Mouse (Mus musculus) testis, adult 2 months (tissue): ENCODE results near the gene Slc7a4. TPM values are rescaled to one million over a fixed set of nuclear protein-coding genes. Genes with fewer than 3 reads are reported as not detected.
"Not testable (repeated sequence)": the region's sequence is repeated elsewhere in the genome, so short reads cannot be mapped to it uniquely, and the experiment has no call there.

Experiments
- H3K27ac ChIP-seq: fragments of 200-500 bp; 2 replicates; pipeline ENCODE4 v1.5.1; 2012; ENCODE audit warnings: low read depth, low read length; ENCODE audit not compliant: control insufficient read depth, insufficient read depth
- H3K27me3 ChIP-seq: fragments of 200-500 bp; 2 replicates; pipeline ENCODE4 v1.6.1; 2012; ENCODE audit warnings: mild to moderate bottlenecking, low read length, moderate library complexity; ENCODE audit not compliant: control insufficient read depth, insufficient read depth
- H3K36me3 ChIP-seq: fragments of 200-500 bp; 2 replicates; pipeline ENCODE4 v1.6.1; 2012; ENCODE audit warnings: mild to moderate bottlenecking, low read length; ENCODE audit not compliant: control insufficient read depth, insufficient read depth
- H3K4me1 ChIP-seq: fragments of 200-500 bp; 2 replicates; pipeline ENCODE4 v1.6.1; 2012; ENCODE audit warnings: low read length; ENCODE audit not compliant: control insufficient read depth, insufficient read depth
- H3K4me3 ChIP-seq: fragments of 200-500 bp; 2 replicates; pipeline ENCODE4 v1.5.1; 2012; ENCODE audit warnings: low read depth, mild to moderate bottlenecking, low read length, moderate library complexity, mixed read lengths; ENCODE audit not compliant: control insufficient read depth
- CTCF ChIP-seq: fragments of 200-500 bp; IDR thresholded peaks from 2 replicates; pipeline ENCODE4 v1.5.1; 2012; ENCODE audit warnings: low read depth, mild to moderate bottlenecking, inconsistent platforms, low read length, moderate library complexity; ENCODE audit not compliant: control insufficient read depth, insufficient read depth, insufficient replicate concordance
- POLR2A ChIP-seq: fragments of 200-500 bp; IDR thresholded peaks from 2 replicates; pipeline ENCODE4 v1.6.1; 2012; ENCODE audit warnings: low read depth, mild to moderate bottlenecking, inconsistent platforms, low read length, moderate library complexity; ENCODE audit not compliant: control insufficient read depth
- polyA plus RNA-seq: library from polyadenylated mRNA; depleted of rRNA; stranded (reverse); fragments of >200 nt; gene quantifications from 2 replicates; pipeline ENCODE4 v1.2.3, GENCODE M21; 2012

Slc7a4 gene
- polyA plus RNA-seq, 1 experiment: 49.9 TPM

DNA sequence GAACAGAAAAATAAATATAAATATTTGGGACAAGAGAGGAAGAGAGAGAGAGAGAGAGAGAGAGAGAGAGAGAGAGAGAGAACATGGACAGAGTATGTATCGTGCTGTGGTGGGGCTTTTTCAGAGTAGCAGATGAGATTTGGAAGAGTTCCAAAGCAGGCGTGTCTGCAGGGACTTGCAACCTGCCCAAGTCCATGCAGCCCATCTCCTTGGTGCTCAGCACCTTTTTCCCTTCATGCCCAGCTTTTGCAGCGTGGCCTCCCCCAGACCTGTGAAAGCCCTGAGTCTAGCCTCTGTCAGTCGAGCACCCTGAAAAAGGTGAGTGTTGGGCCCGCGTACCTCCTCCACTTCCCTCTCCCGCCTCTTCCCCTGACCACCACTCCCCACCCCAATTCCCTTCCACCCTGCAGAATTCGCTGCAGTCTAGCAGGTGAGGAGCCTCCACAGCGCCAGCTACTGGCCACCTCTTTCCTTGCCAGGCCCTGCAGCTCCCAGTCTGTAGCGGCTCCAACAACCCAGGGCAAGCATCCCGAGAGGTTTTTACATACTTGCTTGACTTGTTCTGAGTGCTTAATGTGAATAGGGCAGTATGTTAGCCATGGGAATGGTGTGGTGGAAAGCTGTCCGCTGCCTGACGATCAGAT, 35.0 kb upstream of the Slc7a4 start:
- Histone ChIP-seq H3K4me1 (peaks cover 11% of the 10 kb centered on the region), H3K27ac (no peak overlapping the region), H3K27me3 (no peaks in the 10 kb centered on the region), H3K4me3 (no peak overlapping the region), H3K36me3 (no peaks in the 10 kb centered on the region; the same call in 1 of the 2 replicates)
- TF ChIP-seq POLR2A (no peak), CTCF (peak; percentile 77; the same call in 1 of the 2 replicates)

DNA sequence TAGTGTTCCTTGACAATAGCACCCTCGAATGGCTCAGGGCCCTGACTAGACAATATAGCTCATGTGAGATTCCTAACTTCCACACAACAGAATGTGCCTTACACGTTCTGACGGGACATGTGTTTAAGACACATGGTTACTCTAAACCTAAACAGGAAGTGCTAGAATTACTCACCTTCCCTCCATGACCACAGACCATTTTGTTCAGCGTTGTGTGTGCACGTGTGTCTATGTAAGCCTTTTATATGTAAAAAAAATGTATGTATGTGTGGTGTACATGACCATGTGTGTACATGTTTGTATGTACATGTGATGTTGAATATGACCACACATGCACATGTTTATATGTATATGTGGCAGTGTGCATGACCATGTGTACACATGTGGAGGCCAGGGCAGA, 33.2 kb upstream of the Slc7a4 start:
- H3K27me3 ChIP-seq: no peaks in the 10 kb centered on the region
- no peak overlapping the region for H3K27ac ChIP-seq
- TF ChIP-seq POLR2A (no peak), CTCF (no peak)
- no peaks in the 10 kb centered on the region for H3K36me3 ChIP-seq
- H3K4me1 ChIP-seq: peaks cover 11% of the 10 kb centered on the region
- no peak overlapping the region for H3K4me3 ChIP-seq

- H3K36me3 ChIP-seq, H3K4me1 ChIP-seq, H3K4me3 ChIP-seq: not testable (repeated sequence)
Measured at GRCm38 (mm10) chr16:17614740-17615139, 31.7 kb upstream of the Slc7a4 start.

DNA sequence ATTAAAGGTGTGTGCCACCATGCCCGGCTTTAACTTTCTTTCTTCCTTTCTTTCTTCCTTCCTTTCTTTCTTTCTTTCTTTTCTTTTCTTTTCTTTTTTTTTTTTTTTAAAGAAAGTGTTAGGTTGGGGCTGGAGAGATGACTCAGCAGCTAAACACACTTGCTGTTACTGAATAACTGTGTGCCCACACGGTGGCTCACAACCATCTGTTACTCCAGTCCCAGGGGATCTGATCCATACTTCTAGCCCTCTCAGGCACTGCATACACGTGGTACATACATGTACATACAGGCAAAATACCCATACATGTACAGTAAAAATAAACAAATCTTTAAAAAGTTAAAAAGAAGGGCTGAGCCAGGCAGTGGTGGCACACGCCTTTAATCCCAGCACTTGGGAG, 28.4 kb upstream of the Slc7a4 start:
- Histone ChIP-seq H3K27me3 (no peaks in the 10 kb centered on the region), H3K27ac (no peak overlapping the region), H3K4me3 (no peak overlapping the region), H3K36me3 (no peaks in the 10 kb centered on the region), H3K4me1 (no peaks in the 10 kb centered on the region)
- TF ChIP-seq POLR2A (no peak), CTCF (no peak)

More at GRCm38 (mm10) chr16:17614740-17615139, 31.7 kb upstream of the Slc7a4 start:
- H3K27me3 ChIP-seq, H3K27ac ChIP-seq: not testable (repeated sequence)

GRCm38 (mm10) chr16:17605684-17606083, 22.7 kb upstream of the Slc7a4 start:
- no peak for TF ChIP-seq CTCF
- no peak for TF ChIP-seq POLR2A
- Histone ChIP-seq H3K4me3 (no peak overlapping the region), H3K27ac (no peak overlapping the region)

DNA sequence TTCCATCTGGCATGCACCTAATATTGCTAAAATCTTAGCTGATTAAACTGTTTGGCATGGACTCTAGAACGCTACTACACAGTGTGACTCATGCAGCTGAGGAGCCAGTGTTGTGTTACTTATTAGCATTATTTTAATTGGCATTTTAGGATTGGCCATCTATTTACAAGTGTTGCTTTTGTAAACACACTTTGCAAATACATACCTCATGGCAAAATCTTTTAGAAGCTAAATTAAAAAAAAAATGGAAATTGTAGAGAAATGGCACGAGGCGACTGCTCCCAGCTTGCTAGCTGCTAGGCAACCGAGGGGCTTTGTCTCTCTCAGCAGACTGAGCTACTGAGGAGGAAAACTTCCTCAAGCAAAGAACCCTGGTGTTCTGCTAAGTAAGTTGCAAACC, 21.9 kb upstream of the Slc7a4 start:
- Histone ChIP-seq H3K27ac (no peak overlapping the region), H3K4me1 (no peaks in the 10 kb centered on the region), H3K27me3 (no peaks in the 10 kb centered on the region), H3K4me3 (no peak overlapping the region), H3K36me3 (no peaks in the 10 kb centered on the region)
- TF ChIP-seq CTCF: no peak
- no peak for TF ChIP-seq POLR2A

More at GRCm38 (mm10) chr16:17605684-17606083, 22.7 kb upstream of the Slc7a4 start:
- Histone ChIP-seq H3K27me3 (no peaks in the 10 kb centered on the region), H3K4me1 (no peaks in the 10 kb centered on the region), H3K36me3 (no peaks in the 10 kb centered on the region)

DNA sequence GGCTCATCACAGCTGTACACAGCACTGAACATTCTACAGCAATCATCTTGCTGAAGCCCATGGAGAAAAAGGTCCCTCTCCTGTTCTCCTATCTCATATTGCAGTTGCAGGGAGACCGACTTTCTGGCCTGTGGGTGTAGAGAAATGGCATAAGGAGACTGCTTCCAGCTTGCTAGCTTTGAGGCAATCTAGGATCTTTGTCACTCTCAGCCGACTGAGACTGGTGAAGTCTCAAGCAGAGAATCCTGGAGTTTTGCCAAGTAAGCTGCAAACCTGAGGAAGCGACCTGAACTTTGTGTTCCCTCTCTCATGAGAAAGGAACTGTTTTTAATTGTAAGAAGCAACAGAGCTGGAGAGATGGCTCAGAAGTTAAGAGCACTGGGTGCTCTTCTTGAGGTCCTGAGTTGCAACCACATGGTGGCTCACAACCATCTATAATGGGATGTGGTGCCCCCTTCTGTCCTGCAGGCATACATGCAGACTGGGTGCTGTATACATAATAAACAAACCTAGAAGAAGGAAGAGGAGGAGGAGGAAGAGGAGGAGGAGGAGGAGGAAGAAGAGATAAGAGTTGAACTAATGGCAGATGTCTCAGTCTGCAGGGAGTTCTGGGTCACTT, 18.0 kb upstream of the Slc7a4 start:
- H3K4me3 ChIP-seq: no peak overlapping the region
- H3K27me3 ChIP-seq: no peaks in the 10 kb centered on the region
- no peaks in the 10 kb centered on the region for H3K4me1 ChIP-seq
- H3K36me3 ChIP-seq: no peaks in the 10 kb centered on the region
- TF ChIP-seq POLR2A (no peak), CTCF (peak; percentile 10; the same call in 1 of the 2 replicates)
- H3K27ac ChIP-seq: no peak overlapping the region

GRCm38 (mm10) chr16:17590731-17591130, 7.7 kb upstream of the Slc7a4 start:
- H3K36me3 ChIP-seq: no peaks in the 10 kb centered on the region
- H3K27ac ChIP-seq: no peak overlapping the region
- H3K27me3 ChIP-seq: no peaks in the 10 kb centered on the region
- TF ChIP-seq CTCF (no peak), POLR2A (no peak)
- no peaks in the 10 kb centered on the region for H3K4me1 ChIP-seq
- no peak overlapping the region for H3K4me3 ChIP-seq
